Mouse (Mus musculus) granulocyte monocyte progenitor cell, adult 5-6 weeks (primary cell): ENCODE results near the gene Opn4. TPM values are rescaled to one million over a fixed set of nuclear protein-coding genes. Genes with fewer than 3 reads are reported as not detected.

Experiments
- ATAC-seq: replicated peaks from 2 replicates; pipeline ENCODE4 v1.8.0; 2016; ENCODE audit warnings: mild to moderate bottlenecking, moderate TSS enrichment, inconsistent platforms; ENCODE audit not compliant: poor library complexity, severe bottlenecking
- total RNA-seq, 2 experiments: library from RNA; stranded (forward) in 1 of 2; stranded (reverse) in 1 of 2; fragments of 200-712, 200-1000 nt in 1 of 2; fragments of >200 nt in 1 of 2; fragmentation: Nextera tagmentation in 1 of 2; gene quantifications; 2 replicates each; pipeline ENCODE4 v1.2.3; 2014 to 2017

Gene Opn4
- total RNA-seq, 2 experiments from 2014 or later: not detected

GRCm38 (mm10) chr14:34591741-34592535, 8.0 kb downstream of the Opn4 start:
- ATAC-seq: no peak

- no peak for ATAC-seq
Measured at GRCm38 (mm10) chr14:34590743-34591675, 8.9 kb downstream of the Opn4 start.

GRCm38 (mm10) chr14:34590017-34590570, 9.8 kb downstream of the Opn4 start:
- ATAC-seq: no peak

GRCm38 (mm10) chr14:34589185-34589713, 10.7 kb downstream of the Opn4 start:
- no peak for ATAC-seq

- ATAC-seq: no peak
Measured at GRCm38 (mm10) chr14:34588498-34588897, 11.4 kb downstream of the Opn4 start, which contains the start of gene Ldb3. Ldb3 (minus strand) TSS chr14:34588682.

GRCm38 (mm10) chr14:34588005-34588404, 11.9 kb downstream of the Opn4 start:
- ATAC-seq: no peak

- no peak for ATAC-seq
Measured at GRCm38 (mm10) chr14:34586871-34587270, 13.1 kb downstream of the Opn4 start.

GRCm38 (mm10) chr14:34585358-34586105, 14.4 kb downstream of the Opn4 start:
- no peak for ATAC-seq

GRCm38 (mm10) chr14:34582740-34583427, 17.1 kb downstream of the Opn4 start:
- ATAC-seq: no peak

- ATAC-seq: no peak
Measured at GRCm38 (mm10) chr14:34576858-34577257, 23.1 kb downstream of the Opn4 start.

GRCm38 (mm10) chr14:34574068-34574467, 25.9 kb downstream of the Opn4 start:
- no peak for ATAC-seq

GRCm38 (mm10) chr14:34573348-34573913, 26.5 kb downstream of the Opn4 start:
- ATAC-seq: no peak

- no peak for ATAC-seq
Measured at GRCm38 (mm10) chr14:34571610-34572387, 28.1 kb downstream of the Opn4 start.

GRCm38 (mm10) chr14:34570903-34571302, 29.0 kb downstream of the Opn4 start:
- ATAC-seq: no peak

GRCm38 (mm10) chr14:34570294-34570693, 29.6 kb downstream of the Opn4 start:
- ATAC-seq: peak; percentile 70

- ATAC-seq: no peak
Measured at GRCm38 (mm10) chr14:34569534-34570194, 30.3 kb downstream of the Opn4 start.

- ATAC-seq: no peak
Measured at GRCm38 (mm10) chr14:34568626-34569025, 31.3 kb downstream of the Opn4 start.

GRCm38 (mm10) chr14:34567697-34568096, 32.2 kb downstream of the Opn4 start:
- no peak for ATAC-seq
